Mouse (Mus musculus): Measurements from ENCODE around the gene Plcb1. TPM values are rescaled to one million over a fixed set of nuclear protein-coding genes. Genes with fewer than 3 reads are reported as not detected.

Plcb1 gene
- polyA plus RNA-seq, 2 experiments: 2.9 to 12.8 TPM

GRCm38 (mm10) chr2:135296184-135296769 is 510.4 kb downstream of the Plcb1 start:
- H3K4me3 ChIP-seq (replicated peaks; ENCODE audit: low read length): no peak overlapping the region
- no peak for DNase-seq (ENCODE audit: low spot score)
- H3K27me3 ChIP-seq (ENCODE audit: control insufficient read depth, insufficient read depth, low read length): no peaks in the 10 kb centered on the region
- H3K4me1 ChIP-seq (ENCODE audit: control insufficient read depth, insufficient read depth, low read length): no peaks in the 10 kb centered on the region
- no peak overlapping the region for H3K4me2 ChIP-seq (replicated peaks; ENCODE audit: low read depth, low read length, severe bottlenecking)
- ATAC-seq (ENCODE audit: low FRiP score, low read depth): no peak
- TF ChIP-seq POLR2A (IDR thresholded peaks at IDR 0.05; ENCODE audit: borderline replicate concordance, extremely low read depth, insufficient read depth, insufficient read length): no peak
- 89% methylated on average over 8 of the region's 8 CpGs for whole genome bisulfite sequencing
- no peak overlapping the region for H3K9ac ChIP-seq (ENCODE audit: low read depth, low read length, severe bottlenecking)
- no peak overlapping the region for H3K27ac ChIP-seq (replicated peaks; ENCODE audit: low read depth, low read length)
- H3K36me3 ChIP-seq (ENCODE audit: control insufficient read depth, insufficient read depth, low read length): no peaks in the 10 kb centered on the region
- H3K9me3 ChIP-seq (ENCODE audit: control insufficient read depth, low read length): no peaks in the 10 kb centered on the region

GRCm38 (mm10) chr2:135300480-135300879 is 514.6 kb downstream of the Plcb1 start:
- Histone ChIP-seq H3K4me1 (ENCODE audit: control insufficient read depth, insufficient read depth, low read length) (no peaks in the 10 kb centered on the region), H3K4me3 (replicated peaks; ENCODE audit: low read length) (no peak overlapping the region), H3K27ac (replicated peaks; ENCODE audit: low read depth, low read length) (no peak overlapping the region), H3K4me2 (replicated peaks; ENCODE audit: low read depth, low read length, severe bottlenecking) (no peak overlapping the region), H3K9ac (ENCODE audit: low read depth, low read length, severe bottlenecking) (no peak overlapping the region), H3K36me3 (ENCODE audit: control insufficient read depth, insufficient read depth, low read length) (no peaks in the 10 kb centered on the region), H3K9me3 (ENCODE audit: control insufficient read depth, low read length) (no peaks in the 10 kb centered on the region), H3K27me3 (ENCODE audit: control insufficient read depth, insufficient read depth, low read length) (no peaks in the 10 kb centered on the region)
- DNase-seq (ENCODE audit: low spot score): no peak
- ATAC-seq (ENCODE audit: low FRiP score, low read depth): no peak
- 84% methylated on average over 1 of the region's 1 CpGs for WGBS
- no peak for TF ChIP-seq POLR2A (IDR thresholded peaks at IDR 0.05; ENCODE audit: borderline replicate concordance, extremely low read depth, insufficient read depth, insufficient read length)

- no peak overlapping the region for H3K4me2 ChIP-seq (replicated peaks; ENCODE audit: low read depth, low read length, severe bottlenecking)
- DNase-seq (ENCODE audit: low spot score) (no peak), ATAC-seq (ENCODE audit: low FRiP score, low read depth) (no peak)
- no peaks in the 10 kb centered on the region for H3K4me1 ChIP-seq (ENCODE audit: control insufficient read depth, insufficient read depth, low read length)
- H3K9ac ChIP-seq (ENCODE audit: low read depth, low read length, severe bottlenecking): no peak overlapping the region
- no peaks in the 10 kb centered on the region for H3K9me3 ChIP-seq (ENCODE audit: control insufficient read depth, low read length)
- H3K27me3 ChIP-seq (ENCODE audit: control insufficient read depth, insufficient read depth, low read length): no peaks in the 10 kb centered on the region
- no peak overlapping the region for H3K4me3 ChIP-seq (replicated peaks; ENCODE audit: low read length)
- TF ChIP-seq POLR2A (IDR thresholded peaks at IDR 0.05; ENCODE audit: borderline replicate concordance, extremely low read depth, insufficient read depth, insufficient read length): no peak
- WGBS: 92% methylated on average over 2 of the region's 2 CpGs
- no peak overlapping the region for H3K27ac ChIP-seq (replicated peaks; ENCODE audit: low read depth, low read length)
- no peaks in the 10 kb centered on the region for H3K36me3 ChIP-seq (ENCODE audit: control insufficient read depth, insufficient read depth, low read length)
Observed at GRCm38 (mm10) chr2:135302483-135302882, 516.6 kb downstream of the Plcb1 start.

GRCm38 (mm10) chr2:135305186-135305585 is 519.3 kb downstream of the Plcb1 start:
- Histone ChIP-seq H3K36me3 (ENCODE audit: control insufficient read depth, insufficient read depth, low read length) (no peaks in the 10 kb centered on the region), H3K4me3 (replicated peaks; ENCODE audit: low read length) (no peak overlapping the region), H3K4me1 (ENCODE audit: control insufficient read depth, insufficient read depth, low read length) (no peaks in the 10 kb centered on the region), H3K4me2 (replicated peaks; ENCODE audit: low read depth, low read length, severe bottlenecking) (no peak overlapping the region), H3K27ac (replicated peaks; ENCODE audit: low read depth, low read length) (no peak overlapping the region), H3K9ac (ENCODE audit: low read depth, low read length, severe bottlenecking) (no peak overlapping the region), H3K9me3 (ENCODE audit: control insufficient read depth, low read length) (no peaks in the 10 kb centered on the region), H3K27me3 (ENCODE audit: control insufficient read depth, insufficient read depth, low read length) (no peaks in the 10 kb centered on the region)
- DNase-seq (ENCODE audit: low spot score): no peak
- no peak for ATAC-seq (ENCODE audit: low FRiP score, low read depth)
- TF ChIP-seq POLR2A (IDR thresholded peaks at IDR 0.05; ENCODE audit: borderline replicate concordance, extremely low read depth, insufficient read depth, insufficient read length): no peak
- 81% methylated on average over 3 of the region's 3 CpGs for WGBS

GRCm38 (mm10) chr2:135305736-135306471 is 520.0 kb downstream of the Plcb1 start:
- no peak overlapping the region for H3K9ac ChIP-seq (ENCODE audit: low read depth, low read length, severe bottlenecking)
- H3K4me2 ChIP-seq (replicated peaks; ENCODE audit: low read depth, low read length, severe bottlenecking): no peak overlapping the region
- WGBS: 69% methylated on average over 7 of the region's 7 CpGs
- no peaks in the 10 kb centered on the region for H3K4me1 ChIP-seq (ENCODE audit: control insufficient read depth, insufficient read depth, low read length)
- no peaks in the 10 kb centered on the region for H3K9me3 ChIP-seq (ENCODE audit: control insufficient read depth, low read length)
- no peak for TF ChIP-seq POLR2A (IDR thresholded peaks at IDR 0.05; ENCODE audit: borderline replicate concordance, extremely low read depth, insufficient read depth, insufficient read length)
- H3K27ac ChIP-seq (replicated peaks; ENCODE audit: low read depth, low read length): no peak overlapping the region
- no peak overlapping the region for H3K4me3 ChIP-seq (replicated peaks; ENCODE audit: low read length)
- no peak for DNase-seq (ENCODE audit: low spot score)
- no peak for ATAC-seq (ENCODE audit: low FRiP score, low read depth)
- no peaks in the 10 kb centered on the region for H3K36me3 ChIP-seq (ENCODE audit: control insufficient read depth, insufficient read depth, low read length)
- H3K27me3 ChIP-seq (ENCODE audit: control insufficient read depth, insufficient read depth, low read length): no peaks in the 10 kb centered on the region
